Mouse (Mus musculus) urinary bladder, postnatal 25 days (tissue): ENCODE results near the gene Ankmy2.
"Not testable (repeated sequence)": the region's sequence is repeated elsewhere in the genome, so short reads cannot be mapped to it uniquely, and the experiment has no call there.

ENCODE experiments used
- DNase-seq: peaks from one replicate; pipeline ENCODE4 v3.0.0; 2022; ENCODE audit warnings: low spot score

The Ankmy2 gene

DNA sequence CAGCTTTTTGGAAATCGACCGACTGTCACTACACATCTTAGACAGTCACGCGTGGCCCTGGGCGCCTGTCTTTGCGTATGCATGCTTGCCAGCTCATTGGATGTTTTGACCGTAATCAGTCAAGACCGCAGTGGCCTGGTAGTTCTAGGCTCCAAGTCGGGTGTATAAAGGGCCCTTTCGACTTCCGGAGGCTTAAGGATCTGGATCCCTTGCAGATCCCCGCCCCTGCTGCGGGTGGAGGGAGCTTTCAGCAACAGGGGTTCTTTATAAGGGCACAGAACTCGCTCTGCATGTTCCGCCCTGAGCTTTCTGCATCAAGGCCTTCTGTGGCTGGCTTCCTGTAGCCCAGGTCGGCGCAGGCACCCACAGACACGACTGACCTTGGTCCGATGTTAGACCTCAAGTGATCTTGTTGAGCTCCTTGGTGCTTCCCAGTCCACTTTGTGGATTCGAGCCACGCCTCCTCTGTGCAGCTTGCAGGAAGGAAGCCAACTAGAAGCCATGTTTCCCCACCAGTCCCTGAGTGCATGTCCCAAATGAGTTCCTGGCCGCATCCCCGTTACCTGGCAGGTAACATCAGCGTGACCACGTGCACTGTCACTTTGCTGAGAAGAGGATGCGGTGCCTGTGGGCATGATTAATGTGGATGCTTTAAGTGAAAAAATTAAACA lies 859 bp downstream of the Ankmy2 start, which contains the start of gene Bzw2:
Gene Bzw2, minus strand, starts transcription at position 443 of the 671 bp plus-strand sequence.
- DNase-seq = peak; percentile 62

DNA sequence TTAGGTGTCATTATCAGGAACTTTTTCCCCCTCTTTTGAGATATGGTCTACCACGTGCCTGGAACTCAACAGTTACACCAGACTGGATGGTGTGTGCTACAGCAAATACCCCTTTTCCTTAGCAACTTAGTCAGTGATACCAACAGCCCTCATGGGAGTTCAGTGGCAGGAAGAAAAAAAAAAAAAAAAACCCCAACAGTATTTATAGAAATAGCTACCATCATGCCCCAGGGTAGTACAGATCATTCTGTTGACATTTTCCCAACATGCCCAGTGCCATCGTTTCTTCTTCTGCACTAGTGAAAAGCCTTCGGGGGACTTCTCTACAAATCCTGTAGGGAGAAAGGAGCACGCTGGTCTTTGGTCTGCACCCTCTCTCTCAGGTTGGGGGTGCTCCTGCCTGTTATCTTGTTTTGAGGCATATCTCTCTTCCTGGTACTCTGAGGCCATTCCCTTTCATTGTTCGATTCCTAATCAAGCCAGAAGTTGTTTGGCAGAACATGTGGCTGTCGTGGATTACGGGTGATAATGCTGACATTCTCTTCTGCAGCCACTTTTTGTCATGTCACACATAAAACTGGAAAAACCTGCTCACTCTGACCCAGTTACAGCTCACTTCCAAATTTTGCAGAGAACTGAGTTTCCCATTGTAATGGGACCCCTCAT lies 7.3 kb downstream of the Ankmy2 start:
- DNase-seq = no peak

DNA sequence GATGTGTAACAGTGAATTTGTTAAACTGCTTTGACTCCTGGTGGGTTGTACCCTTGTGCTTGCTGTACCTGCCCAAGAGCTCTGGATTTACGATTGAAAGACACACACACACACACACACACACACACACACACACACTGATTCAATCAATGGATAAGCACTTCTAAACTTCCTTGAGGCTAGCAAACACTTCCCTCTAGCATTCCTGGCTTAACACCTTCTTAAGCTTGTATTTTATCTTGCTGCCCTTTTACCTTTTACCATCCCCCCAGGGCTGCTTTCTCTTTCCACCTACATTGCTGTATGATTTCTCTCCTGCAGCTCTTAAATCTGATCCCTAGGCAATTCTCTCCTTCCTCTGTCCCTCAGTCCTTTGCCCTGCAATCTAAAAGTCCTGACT lies 8.4 kb downstream of the Ankmy2 start:
- DNase-seq = no peak

DNA sequence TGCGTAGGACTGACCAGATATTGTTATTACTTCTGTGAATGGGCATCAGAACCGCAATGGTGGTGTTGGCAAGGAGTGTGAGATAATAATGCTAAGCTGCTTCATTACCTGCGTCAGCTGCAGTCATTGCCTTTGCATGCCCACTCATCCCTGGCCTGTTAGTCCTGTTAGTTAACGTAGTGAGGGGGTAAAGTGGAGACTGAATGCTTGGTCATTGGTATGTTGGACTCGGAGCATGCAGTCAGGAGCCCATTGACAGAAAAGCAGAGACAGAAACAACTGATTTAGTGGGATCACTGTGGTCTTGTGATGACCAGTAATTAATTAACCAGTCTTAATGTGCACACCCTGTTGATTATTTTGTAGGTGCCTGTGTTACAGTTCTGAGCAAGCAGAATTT lies 20.3 kb downstream of the Ankmy2 start:
- no peak for DNase-seq

DNA sequence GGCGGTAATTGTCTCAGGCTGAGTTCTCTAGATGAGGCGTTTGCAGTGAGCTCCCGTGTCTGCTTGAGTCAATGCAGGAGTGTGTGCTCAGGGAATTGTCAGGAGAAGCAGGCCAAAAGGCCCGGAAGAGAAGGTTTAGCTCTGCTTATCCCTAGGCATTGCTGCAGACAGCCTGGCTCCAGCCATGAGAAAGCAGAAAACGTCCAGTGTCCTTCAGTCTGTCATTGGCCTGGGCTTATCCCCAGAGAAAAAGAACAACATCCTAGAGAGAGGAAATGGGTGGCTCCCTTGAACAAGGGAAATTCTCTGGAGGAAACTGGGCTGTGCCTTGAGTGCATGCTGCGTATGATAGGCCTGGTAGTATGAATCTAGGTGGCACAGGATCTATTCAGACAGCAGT lies 25.7 kb downstream of the Ankmy2 start:
- no peak for DNase-seq

DNA sequence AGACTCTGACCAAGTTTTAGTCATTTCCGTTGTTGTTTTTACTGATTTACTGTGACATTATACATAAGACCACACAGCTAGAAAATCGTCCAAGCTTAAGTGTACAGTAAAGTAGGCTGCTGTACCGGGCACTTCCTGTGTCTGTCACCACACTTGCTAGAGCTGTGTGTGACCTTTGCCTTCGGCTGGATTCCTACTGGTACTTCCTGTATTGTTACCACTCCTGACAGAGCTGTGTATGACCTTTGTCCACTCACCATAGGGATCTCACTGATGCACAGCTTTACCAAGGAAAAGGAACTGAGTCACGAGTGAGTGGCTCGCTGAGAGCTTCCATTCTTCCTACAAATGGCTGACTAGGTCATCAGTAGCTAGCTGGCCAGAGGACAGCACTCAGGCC lies 30.2 kb downstream of the Ankmy2 start:
- no peak for DNase-seq

DNA sequence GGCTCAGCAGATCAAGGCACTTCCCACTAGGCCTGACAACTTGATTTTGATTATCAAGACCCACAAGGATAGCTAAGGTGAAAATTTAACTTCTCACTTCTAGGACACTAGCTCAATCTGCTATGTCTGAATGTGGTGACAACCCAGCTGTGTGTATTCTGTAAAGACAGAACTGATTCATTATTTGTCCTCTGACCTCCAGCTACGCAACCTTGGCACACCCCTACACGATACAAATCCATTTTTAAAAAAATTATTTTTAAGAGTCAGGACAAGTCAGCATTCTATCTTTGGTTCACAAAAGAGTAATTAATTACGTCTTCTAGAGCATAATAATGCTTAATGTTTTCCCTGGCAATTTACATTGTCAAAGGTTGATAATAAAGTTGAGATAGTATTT lies 32.7 kb downstream of the Ankmy2 start:
- DNase-seq = no peak

DNA sequence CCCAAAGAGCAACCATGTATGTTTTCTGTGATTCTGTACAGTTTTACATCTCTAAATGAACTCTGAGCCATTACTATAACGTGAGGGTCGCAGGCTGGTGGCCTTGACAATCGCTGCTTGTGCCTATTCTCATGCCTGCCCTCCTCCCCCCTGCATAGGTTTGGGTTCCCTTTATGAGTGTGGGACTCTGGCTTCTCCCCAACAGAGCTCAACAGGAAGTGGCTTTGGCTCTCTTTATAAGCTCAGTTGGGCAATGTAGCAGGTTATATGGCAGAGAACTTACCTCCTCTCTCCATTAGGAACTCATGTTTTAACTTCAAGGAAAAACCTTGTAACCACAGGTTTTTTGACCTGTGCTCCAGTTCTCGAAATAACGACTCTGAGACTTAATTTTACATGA lies 33.4 kb downstream of the Ankmy2 start:
- DNase-seq = no peak

DNA sequence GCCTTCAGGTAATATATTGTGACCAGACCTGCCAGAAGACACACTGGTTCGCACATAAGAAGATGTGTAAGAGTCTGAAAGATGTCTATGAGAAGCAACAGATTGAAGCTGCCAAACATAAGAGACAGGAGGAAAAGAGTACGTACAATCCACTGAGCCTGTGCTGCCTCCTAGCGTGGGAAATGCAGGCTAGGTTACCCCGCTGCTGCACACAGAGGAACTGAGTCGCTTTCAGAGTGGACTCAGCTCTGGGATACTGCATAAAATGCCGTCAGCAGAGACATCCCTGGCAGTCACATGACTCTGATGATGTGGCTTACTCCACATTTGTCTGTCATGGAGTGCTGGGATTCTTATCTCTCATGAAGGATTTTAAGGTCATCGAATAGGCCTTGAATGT lies 38.1 kb downstream of the Ankmy2 start:
- no peak for DNase-seq

DNA sequence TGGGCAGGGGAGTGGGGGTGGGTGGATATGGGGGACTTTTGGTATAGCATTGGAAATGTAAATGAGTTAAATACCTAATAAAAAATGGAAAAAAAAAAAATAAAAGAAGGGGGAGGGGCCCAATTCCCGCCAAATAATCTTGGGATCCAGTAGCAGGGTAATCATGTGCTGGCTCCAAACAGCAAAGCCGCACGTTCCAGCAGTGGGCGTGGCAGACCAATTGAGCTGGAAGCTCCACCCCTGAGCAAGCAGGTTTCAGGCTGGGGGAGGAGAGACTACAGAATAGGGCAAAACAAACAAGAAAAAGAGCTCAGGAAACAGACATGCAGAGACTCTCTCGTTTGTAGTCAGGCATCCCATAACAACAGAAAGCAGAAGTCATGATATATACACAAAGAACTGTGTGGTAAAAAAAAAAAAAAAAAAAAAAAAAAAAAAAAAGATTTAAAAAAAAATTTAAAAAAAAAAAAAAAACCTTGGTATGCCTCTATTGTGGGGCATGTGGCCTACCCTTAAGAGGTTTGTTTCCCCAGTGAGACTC lies 48.7 kb downstream of the Ankmy2 start:
- DNase-seq = not testable (repeated sequence)

DNA sequence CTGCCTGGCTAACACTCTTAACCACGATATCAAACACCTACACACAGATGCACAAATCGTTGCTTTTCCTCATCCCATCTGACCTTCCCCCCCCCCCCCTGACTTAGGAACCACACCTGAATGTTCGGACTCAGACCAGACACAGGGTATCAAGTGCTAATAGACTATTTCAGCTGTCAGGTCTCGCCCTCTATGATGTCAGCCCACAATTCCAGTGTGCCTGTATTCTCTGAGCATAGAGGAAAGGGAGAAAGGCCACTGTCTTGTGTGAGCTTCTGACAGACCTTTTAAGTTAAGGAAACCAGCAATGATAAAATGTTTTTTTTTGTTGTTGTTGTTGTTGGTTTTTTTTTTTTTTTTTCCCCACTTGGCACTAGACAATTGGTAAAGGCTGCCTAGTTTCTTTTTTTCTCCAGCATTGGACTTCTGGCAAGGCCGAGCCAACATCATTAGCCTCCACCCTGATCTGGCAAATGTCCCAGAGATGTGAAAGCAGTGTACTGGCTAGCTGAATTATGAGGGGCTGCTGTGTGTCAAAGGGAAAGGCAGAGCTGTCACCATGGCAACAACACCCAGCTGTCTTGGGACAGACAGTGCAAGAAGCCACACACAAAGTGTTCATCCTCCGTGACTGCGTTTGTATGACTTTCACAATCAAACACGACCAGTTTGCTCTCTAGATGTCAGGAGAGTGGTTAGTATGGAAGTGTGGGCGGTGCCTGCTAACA lies 50.3 kb downstream of the Ankmy2 start:
- peak; percentile 18 for DNase-seq

DNA sequence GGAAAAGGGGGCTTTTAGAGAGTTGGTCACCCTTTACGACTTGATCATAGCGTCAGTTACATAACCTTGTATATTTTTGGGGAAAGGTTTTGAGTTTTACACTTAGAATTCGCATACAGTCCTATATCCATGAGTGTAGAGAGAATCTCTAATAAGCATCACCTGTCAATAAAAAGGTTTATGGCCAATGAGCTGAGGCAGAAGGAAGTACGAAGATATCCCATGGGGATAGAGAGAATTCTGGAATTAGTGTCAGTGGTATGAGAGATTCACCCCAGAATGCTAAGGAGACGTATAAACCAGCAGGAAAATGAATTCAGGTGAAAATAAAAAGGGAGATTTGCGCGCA lies 50.9 kb downstream of the Ankmy2 start:
- DNase-seq = no peak

DNA sequence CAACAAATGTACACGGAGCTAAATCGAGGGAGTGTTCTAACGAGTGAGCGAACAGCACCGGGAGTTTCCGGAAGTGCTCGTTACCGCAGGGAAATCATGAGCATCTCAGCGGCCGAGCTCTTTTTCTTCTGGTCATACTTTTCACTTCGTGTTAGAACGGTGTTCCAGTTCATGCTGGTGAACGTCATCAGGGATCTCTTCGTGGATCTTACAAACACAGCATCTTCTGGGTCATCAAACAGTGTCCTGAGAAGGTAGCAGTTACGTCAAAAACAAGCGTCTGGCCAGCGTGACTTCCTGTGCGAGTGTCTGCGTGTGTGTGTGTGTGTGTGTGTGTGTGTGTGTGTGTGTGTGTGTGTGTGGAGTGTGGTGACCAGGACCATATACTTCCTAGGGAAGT lies 51.5 kb downstream of the Ankmy2 start:
- DNase-seq = no peak

DNA sequence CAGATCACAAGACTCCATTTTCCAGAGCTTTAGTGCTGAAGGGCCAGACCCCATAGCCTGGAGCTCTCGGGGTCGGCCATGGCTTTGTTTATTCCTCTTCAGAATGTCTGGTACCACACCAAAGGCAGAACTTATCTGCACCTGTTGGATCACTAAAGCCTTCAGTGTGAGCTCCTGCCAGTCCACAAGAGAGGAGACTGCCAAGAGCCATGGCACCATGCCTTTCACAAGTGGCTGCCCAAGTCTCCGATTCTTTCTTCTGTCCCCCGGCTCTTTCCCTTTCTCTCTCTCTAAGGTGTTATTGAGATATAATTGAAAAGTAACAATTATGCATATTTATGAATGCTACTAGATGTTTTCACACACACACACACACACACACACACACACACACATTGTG lies 53.2 kb downstream of the Ankmy2 start:
- no peak for DNase-seq

DNA sequence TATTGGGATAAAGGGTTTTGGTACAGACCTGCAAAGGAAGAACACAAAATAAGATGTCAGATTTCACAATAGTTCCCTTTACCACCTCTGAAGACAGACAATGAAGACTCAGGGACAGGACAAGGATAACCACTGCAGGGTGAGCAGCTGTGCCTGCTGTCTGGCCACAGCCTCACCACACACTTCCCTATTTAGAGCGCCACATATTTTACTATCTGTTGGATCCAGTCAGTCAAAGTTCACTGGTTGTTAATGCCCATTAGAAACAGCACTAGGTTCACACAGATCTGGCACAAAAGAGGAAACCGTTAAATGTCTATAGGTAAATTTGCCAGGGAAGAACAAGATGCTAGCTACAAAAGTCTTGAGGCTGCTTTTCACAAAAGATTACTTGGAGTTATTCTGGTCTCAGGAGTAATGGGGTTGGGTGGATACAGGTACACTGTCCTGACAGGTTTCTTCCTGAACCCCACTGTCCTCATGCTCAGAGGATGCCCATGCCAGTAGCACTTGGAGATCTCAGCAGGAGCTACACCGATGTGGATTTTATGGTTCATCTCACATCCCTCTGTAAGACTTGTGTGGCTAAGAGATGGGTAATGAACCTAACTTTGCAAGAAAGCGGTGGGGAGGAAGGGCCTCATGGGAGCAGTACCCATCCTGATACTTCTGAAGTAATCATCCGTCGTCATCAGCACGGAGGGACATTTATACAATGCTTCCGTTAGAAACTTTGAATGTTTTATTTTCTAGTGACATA lies 57.7 kb downstream of the Ankmy2 start:
- no peak for DNase-seq

DNA sequence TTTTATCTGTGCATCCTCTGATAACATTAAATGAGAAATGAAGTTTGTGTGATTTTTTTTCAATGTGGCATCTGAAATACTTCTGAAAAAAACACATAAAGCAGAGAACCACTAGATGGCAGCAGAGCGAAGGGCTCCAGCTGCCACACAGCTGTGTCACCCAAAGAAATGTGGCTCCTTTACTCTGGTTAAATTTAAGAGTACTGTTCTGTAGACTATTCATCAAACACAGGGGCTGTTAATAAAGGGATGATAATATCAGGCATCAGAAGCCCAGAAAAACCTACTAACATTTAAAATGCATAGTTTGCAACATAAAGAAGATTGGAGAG lies 58.2 kb downstream of the Ankmy2 start:
- DNase-seq = peak; percentile 42

DNA sequence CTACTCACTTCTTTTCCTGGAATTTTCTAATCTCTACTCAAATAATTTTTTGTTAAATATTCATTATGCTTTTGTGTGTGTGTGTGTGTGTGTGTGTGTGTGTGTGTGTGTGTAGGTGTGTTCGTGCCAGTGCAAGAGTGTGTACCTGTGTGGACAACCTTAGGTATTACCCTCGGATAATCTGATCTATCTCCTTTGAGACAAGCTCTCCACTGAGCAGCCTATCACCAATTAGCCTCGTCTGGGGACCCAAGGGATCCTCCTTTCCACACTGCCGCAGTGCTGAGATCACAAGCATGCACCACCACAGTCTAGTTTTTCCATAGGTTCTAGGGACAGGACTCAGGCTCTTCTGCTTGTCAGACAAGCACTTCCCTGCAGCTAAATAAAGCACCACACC lies 59.3 kb downstream of the Ankmy2 start:
- no peak for DNase-seq

DNA sequence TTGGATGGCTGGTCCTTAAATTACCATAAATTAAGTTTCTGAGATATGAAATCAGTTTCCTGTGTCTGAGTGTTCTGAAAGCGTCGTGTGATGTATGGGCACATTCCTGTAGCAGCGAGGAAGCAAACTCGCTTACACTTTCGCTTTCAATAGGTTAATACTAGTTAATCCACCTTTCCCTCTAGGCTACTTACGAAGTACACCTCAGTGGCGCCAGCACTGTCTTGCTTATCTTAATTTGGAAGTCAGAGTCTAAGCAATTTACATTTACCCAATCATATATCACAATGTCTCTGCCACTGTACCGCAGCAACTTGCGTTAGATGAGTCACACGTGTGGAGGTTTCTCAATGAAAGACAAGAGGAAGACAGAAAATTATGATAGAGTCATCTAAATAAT lies 60.0 kb downstream of the Ankmy2 start:
- no peak for DNase-seq

DNA sequence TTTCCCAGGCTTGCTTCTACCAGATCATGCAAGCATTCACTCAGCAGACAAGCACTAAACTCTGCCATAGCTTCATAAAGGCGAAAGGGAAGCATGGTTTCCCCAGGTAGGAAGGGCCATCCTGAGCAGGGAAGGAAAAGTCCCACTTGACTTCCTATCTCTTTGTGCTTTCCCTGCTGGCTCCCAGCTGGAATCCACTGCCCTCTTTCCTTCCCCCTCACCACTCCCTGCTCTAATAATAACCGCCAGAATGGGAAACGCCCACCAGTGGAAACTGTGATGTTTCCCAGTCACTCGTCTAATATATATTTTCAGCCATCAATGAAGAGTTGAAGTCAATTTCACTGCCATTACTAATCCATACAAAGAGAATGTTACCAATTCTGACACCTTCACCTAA lies 67.5 kb downstream of the Ankmy2 start:
- no peak for DNase-seq

DNA sequence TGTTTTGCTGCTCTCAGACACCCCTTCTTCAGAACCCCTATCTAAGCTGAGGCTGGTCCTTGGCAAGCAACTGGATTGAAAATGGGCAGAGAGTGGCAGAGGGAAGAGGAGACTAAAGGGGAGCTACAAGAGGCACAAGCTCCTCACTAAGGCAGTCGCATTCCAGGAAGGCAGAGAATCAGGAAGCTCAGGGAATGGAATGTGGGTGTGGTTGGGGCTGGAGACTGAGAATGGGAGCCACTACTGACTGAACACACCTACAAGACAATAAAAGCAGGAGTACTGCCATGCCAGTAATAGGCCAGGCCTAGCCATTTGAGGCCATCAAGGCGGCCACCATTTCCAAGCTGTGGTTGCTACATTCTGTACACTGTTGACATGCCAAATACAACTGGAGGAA lies 74.5 kb downstream of the Ankmy2 start:
- DNase-seq = no peak

DNA sequence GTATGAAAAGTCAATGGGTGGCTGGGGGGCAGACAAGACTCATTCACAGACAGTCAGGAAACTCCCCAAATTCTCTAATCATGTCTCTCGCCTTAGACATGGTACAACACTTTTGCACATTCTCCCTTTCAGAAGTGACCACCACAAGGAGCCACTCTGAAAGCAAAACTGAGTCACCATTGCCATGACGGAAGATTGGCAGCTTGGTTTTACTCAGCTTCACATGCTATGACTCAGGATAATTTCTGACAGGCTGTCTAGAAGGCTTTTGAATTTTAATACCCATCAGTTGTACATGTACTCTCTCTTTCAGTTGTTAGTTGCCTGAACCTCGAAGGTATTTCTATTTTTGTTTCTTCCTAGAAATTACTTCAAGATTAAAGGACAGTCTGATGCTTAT lies 84.3 kb downstream of the Ankmy2 start:
- no peak for DNase-seq
